Mouse (Mus musculus) left cerebral cortex, adult 2 months (tissue): ENCODE results near the gene Wsb2. TPM values are rescaled to one million over a fixed set of nuclear protein-coding genes. Genes with fewer than 3 reads are reported as not detected.
"Not testable (repeated sequence)": the region's sequence is repeated elsewhere in the genome, so short reads cannot be mapped to it uniquely, and the experiment has no call there.

ENCODE experiments used
- DNase-seq, 2 experiments: peaks; one replicate each; pipeline ENCODE4 v3.0.0; 2021 to 2022; ENCODE audit warnings: low spot score in 2 of 2, mixed read lengths in 1 of 2; ENCODE audit errors: extremely low spot score in 1 of 2
- H3K27ac ChIP-seq: fragments of 200-600 bp; 2 replicates; pipeline ENCODE4 v1.8.1; 2022
- H3K4me3 ChIP-seq: fragments of 200-600 bp; 2 replicates; pipeline ENCODE4 v1.8.1; 2022
- CTCF ChIP-seq: fragments of 200-600 bp; IDR thresholded peaks from 2 replicates; pipeline ENCODE4 v1.8.1; 2022; ENCODE audit warnings: antibody characterized with exemption, mild to moderate bottlenecking, moderate library complexity
- intact Hi-C: fragments of 180-260 bp; cut with DNase I; formaldehyde crosslinking; loops from one replicate; pipeline ENCODE4 v1.15.1; 2025
- total RNA-seq, 2 experiments: library from RNA; stranded (reverse); gene quantifications; 2 replicates each; pipeline ENCODE4 v1.2.3; 2021

The Wsb2 gene
- total RNA-seq, 2 experiments from 2014 or later = 302 TPM

DNA sequence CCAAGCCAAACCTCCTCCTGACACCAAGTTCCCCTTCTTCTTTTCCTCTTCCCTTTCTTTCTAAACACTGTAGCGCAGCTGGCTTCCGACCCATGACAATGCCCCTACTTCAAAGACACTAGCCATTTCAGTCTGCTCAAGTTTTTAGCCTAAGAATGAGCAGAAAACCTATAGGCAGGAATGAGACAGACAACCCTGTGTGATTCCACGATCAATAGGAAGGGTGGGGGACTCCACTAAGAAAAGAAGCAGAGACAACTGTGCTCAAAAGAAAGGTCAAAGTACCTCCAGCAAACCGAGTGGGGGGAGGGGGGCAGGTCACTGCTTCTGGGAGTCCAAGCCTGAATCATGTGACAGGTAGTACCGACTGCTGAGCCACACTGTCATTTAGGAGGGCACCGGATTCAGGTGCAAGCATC lies 39.5 kb downstream of the Wsb2 start:
- TF ChIP-seq CTCF = no peak
- intact Hi-C loops = no loop called here
- DNase-seq = no peak

DNA sequence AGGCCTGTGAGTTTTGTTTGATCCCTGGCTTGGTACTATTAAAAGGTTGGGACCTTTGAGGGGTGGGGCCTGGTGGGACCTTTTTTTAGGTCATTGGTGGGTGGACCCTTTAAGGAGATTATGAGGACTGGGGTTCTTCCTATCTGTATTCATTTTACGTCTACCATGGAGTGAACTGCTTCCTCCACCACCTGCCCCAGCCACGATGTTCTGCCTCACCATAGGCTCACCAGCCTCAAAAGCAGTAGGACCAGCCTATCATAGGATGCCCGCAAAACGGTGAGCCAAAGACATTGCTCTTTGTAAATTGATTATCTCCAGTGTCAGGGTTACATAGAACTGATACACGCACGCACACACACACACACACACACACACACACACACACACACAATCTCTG lies 40.3 kb downstream of the Wsb2 start:
- no peak overlapping the region for H3K4me3 ChIP-seq
- TF ChIP-seq CTCF = no peak
- H3K27ac ChIP-seq = no peak overlapping the region
- DNase-seq = no peak
- intact Hi-C loops = no loop called here

More for the DNA sequence above, 39.5 kb downstream of the Wsb2 start:
- no peak overlapping the region for H3K4me3 ChIP-seq
- no peak overlapping the region for H3K27ac ChIP-seq

DNA sequence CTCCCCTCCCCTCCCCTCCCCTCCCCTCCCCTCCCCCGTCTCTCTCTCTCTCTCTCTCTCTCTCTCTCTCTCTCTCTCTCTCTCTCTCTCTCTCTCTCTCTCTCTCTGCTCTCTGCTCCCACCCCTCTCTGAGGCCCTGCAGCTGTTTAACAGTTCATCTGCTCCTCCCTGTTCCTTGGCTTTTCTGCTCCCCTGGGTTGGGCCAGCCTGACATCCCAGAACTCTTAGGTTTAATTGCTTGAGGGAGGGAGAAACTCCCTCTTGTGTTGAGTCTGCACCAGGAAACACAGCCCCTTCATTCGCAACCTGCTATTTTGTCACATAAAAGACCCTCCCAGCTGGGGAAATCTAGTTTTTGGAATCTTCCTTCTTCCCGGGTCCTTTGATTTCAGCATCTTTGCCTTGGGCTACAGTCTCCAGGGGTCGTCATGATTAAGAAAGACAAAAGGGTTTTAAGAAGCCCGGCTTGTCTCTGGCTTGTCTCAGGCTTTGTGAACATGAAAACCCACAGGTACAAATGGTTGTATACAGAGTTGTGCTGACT lies 41.0 kb downstream of the Wsb2 start:
- intact Hi-C loops = no loop called here
- no peak for DNase-seq

DNA sequence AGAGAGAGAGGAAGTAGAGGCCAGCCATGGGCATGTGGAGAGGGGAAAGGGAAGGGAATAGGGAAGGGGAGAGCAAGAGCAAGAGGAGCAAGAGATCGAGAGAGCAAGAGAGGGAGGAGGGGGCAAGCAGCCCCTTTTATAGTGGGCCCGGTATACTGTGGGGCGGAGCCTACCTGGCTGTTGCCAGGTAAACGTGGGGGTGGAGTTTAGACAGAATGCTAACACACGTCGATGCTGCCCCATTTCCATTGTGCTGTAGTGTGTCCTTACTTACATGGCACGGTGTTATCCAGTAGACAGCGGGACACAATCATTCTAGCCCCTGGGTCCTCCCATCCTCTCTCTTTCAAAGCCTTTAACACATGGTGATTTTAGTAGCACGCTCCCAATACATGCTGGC lies 42.2 kb downstream of the Wsb2 start:
- intact Hi-C loops = no loop called here
- no peak for DNase-seq
- Histone ChIP-seq H3K4me3 (no peak overlapping the region), H3K27ac (no peak overlapping the region)
- TF ChIP-seq CTCF = no peak

More for the DNA sequence above, 41.0 kb downstream of the Wsb2 start:
- no peak overlapping the region for H3K4me3 ChIP-seq
- no peak for TF ChIP-seq CTCF
- no peak overlapping the region for H3K27ac ChIP-seq

DNA sequence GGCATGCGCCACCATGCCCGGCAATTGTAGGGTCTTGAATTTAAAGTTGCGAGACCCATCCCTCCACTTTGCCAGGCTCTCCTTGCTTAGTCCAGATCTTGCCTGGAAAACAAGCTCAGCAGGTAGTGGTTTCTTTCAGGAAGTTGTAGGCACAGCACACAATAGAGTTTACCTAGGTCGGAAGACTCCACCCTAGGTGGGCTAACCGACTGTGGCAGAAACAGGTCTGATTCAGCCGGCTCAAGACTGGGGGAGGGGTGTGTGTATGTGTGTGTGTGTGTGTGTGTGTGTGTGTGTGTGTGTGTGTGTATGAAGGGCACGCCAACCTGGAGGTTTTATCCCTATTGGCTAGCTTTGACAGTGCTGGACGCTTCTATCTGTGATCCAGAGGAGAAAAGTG lies 46.5 kb downstream of the Wsb2 start:
- intact Hi-C loops = no loop called here
- Histone ChIP-seq H3K27ac (no peak overlapping the region), H3K4me3 (no peak overlapping the region)
- no peak for TF ChIP-seq CTCF
- no peak for DNase-seq

DNA sequence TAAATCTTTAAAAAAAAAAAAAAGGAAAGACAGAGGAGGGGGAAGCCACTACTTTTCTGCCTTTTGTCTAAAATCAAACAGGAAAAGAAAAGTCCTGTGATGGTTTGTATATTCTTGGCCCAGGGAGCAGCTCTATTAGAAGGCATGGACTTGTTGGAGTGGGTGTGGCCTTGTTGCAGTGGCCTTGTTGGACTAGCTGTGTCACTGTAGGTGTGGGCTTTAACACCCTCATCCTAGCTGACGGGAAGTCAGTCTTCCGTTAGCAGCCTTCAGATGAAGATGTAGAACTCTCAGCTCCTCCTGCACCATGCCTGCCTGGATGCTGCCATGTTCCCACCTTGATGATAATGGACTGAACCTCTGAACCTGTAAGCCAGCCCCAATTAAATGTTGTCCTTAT lies 47.6 kb downstream of the Wsb2 start:
- intact Hi-C loops = loop anchor here (5.0 kb wide), 1 partner anchor 97 kb away; no protein-coding TSS in a partner anchor
- not testable (repeated sequence) for H3K27ac ChIP-seq, H3K4me3 ChIP-seq, DNase-seq

DNA sequence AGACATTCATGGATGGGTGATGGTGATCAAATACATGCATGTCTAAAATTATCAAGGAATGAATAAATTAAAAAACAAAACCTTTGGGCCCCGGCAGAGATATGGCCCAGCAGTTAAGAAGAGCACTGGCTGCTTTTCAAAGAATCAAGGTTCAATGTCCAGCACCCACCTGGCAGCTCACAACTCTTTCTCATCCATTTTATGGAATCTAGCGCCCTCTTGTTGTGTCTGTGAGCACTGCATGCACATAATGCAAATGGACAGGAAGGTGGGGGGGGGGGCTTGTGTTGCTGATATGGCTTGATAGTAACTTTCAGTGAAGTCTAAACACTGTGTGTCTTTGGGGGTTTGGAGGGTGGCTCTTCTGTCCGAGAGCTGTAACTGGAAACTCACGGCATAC lies 51.1 kb downstream of the Wsb2 start:
- intact Hi-C loops = loop anchor here (5.0 kb wide), 1 partner anchor 101 kb away; no protein-coding TSS in a partner anchor
- peak; percentile 49 for TF ChIP-seq CTCF

DNA sequence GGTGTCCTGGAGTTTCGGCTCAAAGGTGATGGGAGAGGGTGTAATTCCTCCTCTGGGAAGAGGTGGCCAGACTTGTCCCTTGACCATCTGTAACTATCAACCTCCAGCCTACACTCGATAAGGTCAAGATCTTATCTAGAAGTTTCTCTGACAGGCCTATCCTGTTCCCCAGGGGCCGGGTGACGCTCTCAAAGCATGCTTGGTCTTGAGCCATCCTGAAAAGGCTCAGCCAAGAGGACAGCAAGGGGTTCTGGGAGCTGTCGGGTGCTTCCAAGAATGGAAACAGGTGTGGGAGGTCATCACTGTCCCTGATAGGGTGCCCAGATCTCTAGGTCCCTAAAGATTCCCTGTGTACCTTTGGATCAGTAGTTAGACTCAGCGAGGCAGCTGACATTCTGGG lies 52.3 kb downstream of the Wsb2 start:
- intact Hi-C loops = loop anchor here (5.0 kb wide), 1 partner anchor 102 kb away; no protein-coding TSS in a partner anchor
- no peak for TF ChIP-seq CTCF

More for the DNA sequence above, 51.1 kb downstream of the Wsb2 start:
- H3K27ac ChIP-seq = no peak overlapping the region
- no peak for DNase-seq
- H3K4me3 ChIP-seq = no peak overlapping the region

DNA sequence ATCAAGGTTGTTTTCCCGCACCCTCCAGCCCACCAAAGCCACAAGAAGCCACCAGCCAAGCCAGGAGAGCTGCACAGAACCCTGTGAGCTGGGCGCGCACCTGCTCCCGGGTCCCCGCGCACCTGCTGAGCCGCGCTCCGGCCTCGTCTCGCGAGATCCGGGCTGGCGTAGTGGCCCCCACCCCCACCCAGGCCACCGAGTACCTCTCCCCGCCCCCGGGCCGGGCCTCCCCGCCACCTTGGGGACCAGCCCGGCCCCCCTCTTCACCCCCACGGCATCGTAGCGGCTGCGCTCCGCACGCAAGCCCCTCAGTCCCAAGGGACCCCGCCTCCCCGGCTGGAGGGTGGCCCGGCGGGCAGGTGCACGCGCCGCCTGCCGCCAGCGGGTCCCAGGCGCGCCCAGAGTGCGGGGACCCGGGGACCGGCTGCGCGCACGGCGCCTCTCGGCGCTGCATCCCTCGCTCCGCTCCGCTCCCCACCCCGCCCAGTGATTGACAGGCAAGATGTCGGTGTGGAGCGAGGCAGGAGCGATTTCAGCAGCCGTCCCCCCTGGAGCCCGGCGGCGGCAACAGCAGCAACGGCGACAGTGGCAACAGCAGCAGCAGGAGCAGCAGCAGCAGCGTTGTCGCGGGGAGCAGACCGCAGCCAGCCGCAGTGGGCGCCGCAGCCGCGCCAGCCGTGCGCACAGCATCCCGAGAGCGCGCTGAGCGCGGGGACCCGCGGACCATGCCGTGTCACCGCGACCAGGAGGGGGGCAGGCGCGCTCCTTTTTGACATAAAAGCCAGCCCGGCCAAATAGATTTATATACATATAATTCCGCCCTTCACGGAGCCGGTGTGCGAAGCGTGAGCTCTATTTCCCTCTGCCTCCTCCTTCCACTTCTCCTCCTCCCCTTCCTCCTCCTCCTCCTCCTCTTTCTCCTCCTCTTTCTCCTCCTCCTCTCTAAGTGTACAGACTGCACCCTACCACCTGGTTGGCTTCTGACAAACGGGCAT lies 56.7 kb downstream of the Wsb2 start, which contains the start of gene Ksr2:
Gene Ksr2 (plus strand): TSS at position 494 of the 995 bp plus-strand sequence.
- Histone ChIP-seq H3K4me3 (peak within 1 kb of the TSS; percentile 63), H3K27ac (peak within 1 kb of the TSS; percentile 95)
- intact Hi-C loops = loop anchor here (1.0 kb wide), 2 partner anchors 57 to 79 kb away; partner anchors contain the start of gene Wsb2
- peak; percentile 72 to 83 for DNase-seq
- no peak; the same call in 1 of the 2 replicates for TF ChIP-seq CTCF

More for the DNA sequence above, 52.3 kb downstream of the Wsb2 start:
- DNase-seq = no peak
- H3K27ac ChIP-seq = no peak overlapping the region
- H3K4me3 ChIP-seq = no peak overlapping the region

DNA sequence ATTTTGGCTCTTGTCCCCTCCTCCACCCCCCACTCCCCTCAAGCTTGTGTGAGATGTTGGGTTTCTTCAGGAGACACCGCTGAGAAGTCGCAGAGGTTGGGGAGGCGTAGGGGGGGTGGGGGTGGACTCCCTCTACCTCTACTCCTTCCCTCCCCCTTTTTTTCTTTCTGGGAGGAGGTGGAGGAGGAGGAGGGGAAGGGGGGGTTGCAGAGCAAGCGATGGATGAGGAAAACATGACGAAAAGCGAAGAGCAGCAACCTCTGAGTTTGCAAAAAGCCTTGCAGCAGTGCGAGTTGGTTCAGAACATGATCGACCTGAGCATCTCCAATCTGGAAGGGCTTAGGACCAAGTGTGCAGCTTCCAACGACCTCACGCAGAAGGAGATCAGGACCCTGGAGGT lies 57.5 kb downstream of the Wsb2 start:
- H3K27ac ChIP-seq = peak overlapping the region; percentile 95
- DNase-seq = peak; percentile 16 to 17
- no peak for TF ChIP-seq CTCF
- intact Hi-C loops = loop anchor here (1.0 kb wide), 2 partner anchors 57 to 79 kb away; partner anchors contain the start of gene Wsb2
- peak overlapping the region; percentile 63 for H3K4me3 ChIP-seq

DNA sequence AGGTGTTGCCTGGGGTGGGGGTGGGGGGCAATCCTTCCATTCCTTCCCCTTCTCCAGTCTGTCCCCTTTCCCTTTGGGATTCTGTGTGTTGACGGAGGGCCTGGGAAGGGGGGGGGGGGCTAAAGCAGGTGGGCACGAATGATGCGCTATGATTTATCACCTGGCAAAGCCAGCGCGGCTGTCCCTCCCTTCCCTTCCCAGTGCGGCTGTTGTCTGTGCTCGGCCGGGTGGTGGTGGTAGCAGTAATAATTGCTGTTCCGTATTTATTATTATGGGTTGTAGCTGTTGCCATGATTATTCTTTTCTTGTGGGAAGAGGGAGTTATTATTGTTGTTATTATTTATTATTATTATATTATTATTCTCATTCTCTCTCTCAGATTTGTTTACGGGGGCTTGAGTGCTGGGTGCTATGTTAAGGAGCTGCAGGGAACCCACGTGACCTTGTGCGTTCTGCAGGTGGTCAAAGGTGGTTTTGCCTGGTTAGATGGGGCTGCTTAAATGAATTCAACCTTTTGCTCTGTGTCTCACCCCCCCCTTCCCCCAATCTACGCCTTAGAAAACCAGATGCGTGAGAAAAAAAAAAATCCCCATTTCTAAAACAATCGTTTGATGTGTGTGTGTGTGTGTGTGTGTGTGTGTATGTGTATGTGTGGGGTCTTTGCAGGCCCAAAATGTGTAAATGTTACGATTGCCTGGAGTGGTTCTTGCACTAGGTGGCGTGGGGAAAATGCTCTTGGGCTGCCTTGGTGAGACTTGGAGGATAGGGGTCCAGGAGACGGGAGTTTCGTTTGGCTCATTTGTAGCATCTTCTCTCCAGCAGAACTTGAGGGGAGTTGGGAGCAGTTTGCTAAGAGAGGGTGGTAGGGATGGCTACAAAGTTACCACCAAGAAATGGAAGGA lies 58.2 kb downstream of the Wsb2 start:
- H3K27ac ChIP-seq = peak overlapping the region; percentile 95
- intact Hi-C loops = no loop called here
- TF ChIP-seq CTCF = peak; percentile 18
- peak overlapping the region; percentile 63 for H3K4me3 ChIP-seq
- peak; percentile 16 to 17 for DNase-seq
